Mouse (Mus musculus): Measurements from ENCODE around the gene Efnb3. TPM values are rescaled to one million over a fixed set of nuclear protein-coding genes. Genes with fewer than 3 reads are reported as not detected.

Gene Efnb3
- polyA plus RNA-seq, 1 experiment from 2014 or later: 90.1 TPM

GRCm38 (mm10) chr11:69581147-69581688 is 21.2 kb upstream of the Efnb3 start:
- H3K4me1 ChIP-seq (replicated peaks): peaks cover 37% of the 10 kb centered on the region
- no peaks in the 10 kb centered on the region for H3K36me3 ChIP-seq
- peak overlapping the region; percentile 85 for H3K4me3 ChIP-seq
- WGBS: under 1% methylated on average over 36 of the region's 36 CpGs
- H3K9ac ChIP-seq: peak overlapping the region; percentile 89
- no peaks in the 10 kb centered on the region for H3K27me3 ChIP-seq
- ATAC-seq (ENCODE audit: low FRiP score): peak; percentile 77
- H3K9me3 ChIP-seq: no peaks in the 10 kb centered on the region
- peak overlapping the region; percentile 81 for H3K4me2 ChIP-seq
- H3K27ac ChIP-seq: peak overlapping the region; percentile 93

DNA sequence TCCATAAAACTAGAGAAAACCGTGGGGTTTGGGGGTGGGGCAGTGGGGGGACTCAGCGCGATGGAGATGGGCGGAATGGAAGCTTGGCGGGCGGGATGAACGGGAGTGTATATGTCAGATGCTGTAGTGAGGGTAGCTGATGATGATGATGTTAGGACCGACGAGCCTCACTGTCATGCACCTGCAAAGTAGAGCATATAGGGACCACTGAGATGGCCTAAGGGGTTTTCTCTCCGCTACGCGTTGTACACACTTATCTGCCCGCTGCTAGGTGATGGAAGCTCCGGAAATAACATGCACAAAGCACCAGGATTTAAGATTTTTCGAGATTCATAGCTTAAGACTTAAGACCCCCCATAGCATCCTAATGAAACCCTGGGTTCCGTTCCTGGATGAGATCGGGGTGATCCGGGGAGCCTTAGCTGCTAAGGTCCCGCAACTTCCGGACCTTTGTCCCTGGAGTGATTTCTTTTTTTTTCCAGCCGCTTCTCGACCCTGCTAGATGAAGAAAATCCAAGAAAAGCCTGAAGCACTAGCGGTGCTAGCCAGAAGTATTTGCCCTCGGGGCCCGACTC is 20.7 kb upstream of the Efnb3 start:
- Histone ChIP-seq H3K9ac (peak overlapping the region; percentile 89), H3K36me3 (no peaks in the 10 kb centered on the region), H3K27ac (peak overlapping the region; percentile 93), H3K4me3 (peak overlapping the region; percentile 85), H3K4me1 (replicated peaks) (peaks cover 41% of the 10 kb centered on the region), H3K9me3 (no peaks in the 10 kb centered on the region), H3K4me2 (peak overlapping the region; percentile 81), H3K27me3 (no peaks in the 10 kb centered on the region)
- WGBS: under 1% methylated on average over 25 of the region's 25 CpGs
- peak; percentile 9 for ATAC-seq (ENCODE audit: low FRiP score)

DNA sequence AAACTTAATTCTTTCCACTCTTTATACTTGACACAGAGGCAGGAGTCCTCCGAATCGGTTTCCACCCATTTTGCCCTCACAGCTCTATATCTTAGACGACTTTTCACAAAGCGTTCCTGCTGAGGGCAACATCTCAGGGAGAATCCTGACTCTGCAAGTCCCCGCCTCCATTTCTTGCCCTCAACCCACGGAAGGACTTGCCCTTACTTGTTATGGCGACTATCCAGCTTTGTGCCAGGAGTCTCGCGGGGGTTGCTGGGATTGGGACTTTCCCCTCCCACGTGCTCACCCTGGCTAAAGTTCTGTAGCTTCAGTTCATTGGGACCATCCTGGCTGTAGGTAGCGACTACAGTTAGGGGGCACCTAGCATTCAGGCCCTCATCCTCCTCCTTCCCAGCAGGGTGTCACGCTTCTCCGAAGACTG is 20.1 kb upstream of the Efnb3 start, which contains the start of the genes Wrap53 and Trp53:
Gene Wrap53, minus strand, starts transcription at position 165 of the 424 bp plus-strand sequence.
Gene Trp53, plus strand, starts transcription at position 269 of the 424 bp plus-strand sequence.
- H3K36me3 ChIP-seq: no peaks in the 10 kb centered on the region
- peak within 1 kb of the TSS; percentile 85 for H3K4me3 ChIP-seq
- H3K4me1 ChIP-seq (replicated peaks): peaks cover 46% of the 10 kb centered on the region
- WGBS: under 1% methylated on average over 13 of the region's 13 CpGs
- H3K27ac ChIP-seq: peak within 1 kb of the TSS; percentile 93
- peak; percentile 57 for ATAC-seq (ENCODE audit: low FRiP score)
- H3K27me3 ChIP-seq: no peaks in the 10 kb centered on the region
- H3K4me2 ChIP-seq: peak within 1 kb of the TSS; percentile 91
- H3K9ac ChIP-seq: peak within 1 kb of the TSS; percentile 90
- H3K9me3 ChIP-seq: no peaks in the 10 kb centered on the region

DNA sequence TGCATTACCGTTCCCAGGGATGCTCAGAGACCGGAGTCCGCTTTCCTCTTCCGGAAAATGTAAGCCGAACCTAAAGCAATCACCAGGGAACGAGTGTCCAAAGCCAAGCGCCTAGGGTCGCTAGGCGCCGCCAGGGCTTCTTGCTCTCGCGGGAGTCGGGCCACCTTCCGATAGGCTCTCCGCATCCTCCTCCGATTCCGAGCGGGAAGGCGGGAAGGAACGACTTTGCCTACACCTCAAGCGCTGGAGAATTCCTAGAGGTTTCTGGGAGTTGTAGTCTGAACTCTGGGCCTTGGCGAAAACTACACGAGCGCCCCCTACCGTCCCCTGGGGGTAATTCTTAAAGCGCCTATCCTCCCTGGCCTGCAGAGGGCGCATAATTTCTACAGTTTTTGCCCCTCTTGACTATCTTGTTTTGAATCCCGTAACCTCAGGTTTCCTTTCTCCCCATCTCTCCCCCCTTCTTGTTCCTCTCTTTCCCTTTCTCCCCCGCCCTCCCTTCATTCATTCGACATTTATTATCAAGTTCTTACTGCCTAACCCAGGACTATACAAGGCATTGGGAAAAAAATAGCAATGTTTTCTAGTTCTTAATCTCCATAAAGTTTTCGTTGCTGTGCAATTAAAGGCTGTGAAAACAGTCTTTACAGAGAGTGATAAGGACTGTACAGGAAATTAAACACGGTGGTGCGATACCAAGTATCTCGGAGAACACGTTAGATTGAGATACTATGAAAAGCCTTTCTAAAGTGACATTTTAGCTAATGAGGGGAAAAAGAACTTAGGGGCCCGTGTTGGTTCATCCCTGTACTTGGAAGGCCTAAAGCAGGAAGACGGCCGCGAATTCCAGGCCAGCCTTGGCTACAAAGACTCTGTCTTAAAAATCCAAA is 19.4 kb upstream of the Efnb3 start:
- Histone ChIP-seq H3K9ac (peak overlapping the region; percentile 90), H3K27ac (peak overlapping the region; percentile 93), H3K36me3 (0 out of 2 replicates have a peak, but pooled peaks cover 6% of the 10 kb centered on the region), H3K9me3 (no peaks in the 10 kb centered on the region), H3K27me3 (no peaks in the 10 kb centered on the region), H3K4me2 (peak overlapping the region; percentile 91), H3K4me3 (peak overlapping the region; percentile 85), H3K4me1 (replicated peaks) (peaks cover 53% of the 10 kb centered on the region)
- peak; percentile 87 for ATAC-seq (ENCODE audit: low FRiP score)
- WGBS: 3% methylated on average over 39 of the region's 39 CpGs

GRCm38 (mm10) chr11:69578301-69578700 is 18.3 kb upstream of the Efnb3 start:
- Histone ChIP-seq H3K4me2 (peak overlapping the region; percentile 91), H3K27ac (no peak overlapping the region), H3K9ac (peak overlapping the region; percentile 90), H3K27me3 (no peaks in the 10 kb centered on the region), H3K4me3 (peak overlapping the region; percentile 85), H3K4me1 (replicated peaks) (peaks cover 53% of the 10 kb centered on the region), H3K36me3 (0 out of 2 replicates have a peak, but pooled peaks cover 12% of the 10 kb centered on the region), H3K9me3 (no peaks in the 10 kb centered on the region)
- WGBS: 14% methylated on average over 15 of the region's 15 CpGs
- ATAC-seq (ENCODE audit: low FRiP score): no peak

DNA sequence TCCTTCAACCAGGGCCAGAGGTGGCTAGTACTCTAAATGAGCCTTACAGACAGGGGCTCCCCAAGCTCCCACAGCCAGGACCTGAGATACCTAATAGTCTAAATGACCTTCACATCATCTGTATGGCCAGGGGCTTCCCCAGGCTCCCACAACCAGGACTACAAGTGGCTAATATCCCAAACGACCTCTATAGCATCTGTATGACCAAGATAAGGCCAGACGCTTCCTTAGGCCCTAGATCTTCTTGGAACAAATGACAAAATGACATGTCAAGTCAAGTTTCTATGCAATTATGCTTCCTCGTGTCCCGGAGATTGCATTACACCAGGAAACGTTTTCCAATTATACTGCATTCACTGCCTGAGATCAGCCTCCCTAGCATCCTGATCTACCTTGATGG is 16.3 kb upstream of the Efnb3 start:
- Histone ChIP-seq H3K4me2 (no peak overlapping the region), H3K4me1 (replicated peaks) (peaks cover 41% of the 10 kb centered on the region), H3K9ac (no peak overlapping the region), H3K9me3 (no peaks in the 10 kb centered on the region), H3K4me3 (no peak overlapping the region), H3K36me3 (peaks cover 30% of the 10 kb centered on the region), H3K27ac (no peak overlapping the region), H3K27me3 (no peaks in the 10 kb centered on the region)
- WGBS: 80% methylated on average over 5 of the region's 5 CpGs
- ATAC-seq (ENCODE audit: low FRiP score): no peak

- no peaks in the 10 kb centered on the region for H3K9me3 ChIP-seq
- peaks cover 40% of the 10 kb centered on the region for H3K36me3 ChIP-seq
- no peak overlapping the region for H3K4me3 ChIP-seq
- no peak overlapping the region for H3K9ac ChIP-seq
- no peaks in the 10 kb centered on the region for H3K27me3 ChIP-seq
- H3K27ac ChIP-seq: no peak overlapping the region
- 63% methylated on average over 3 of the region's 3 CpGs for whole genome bisulfite sequencing
- H3K4me2 ChIP-seq: no peak overlapping the region
- no peak for ATAC-seq (ENCODE audit: low FRiP score)
- H3K4me1 ChIP-seq (replicated peaks): peaks cover 41% of the 10 kb centered on the region
Measured at GRCm38 (mm10) chr11:69575220-69575619, 15.2 kb upstream of the Efnb3 start.

DNA sequence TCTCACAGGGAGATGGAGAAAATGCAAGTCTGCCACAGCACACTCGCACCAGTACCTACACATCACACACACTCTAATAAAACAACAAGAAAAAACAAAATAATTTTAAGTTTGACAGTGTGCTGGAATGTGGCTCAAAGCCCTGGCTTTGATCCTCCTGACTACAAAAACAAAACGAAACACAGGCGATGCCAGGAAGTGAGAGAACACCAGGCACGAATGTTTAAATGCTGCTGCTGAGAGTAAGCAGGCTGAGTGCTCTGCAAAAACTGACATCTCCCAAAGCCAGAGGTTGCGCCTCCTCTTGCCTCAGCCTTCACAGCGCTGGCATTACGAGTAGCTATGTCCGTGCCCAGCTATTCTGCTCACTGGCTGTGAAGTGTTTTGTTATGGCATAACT is 5.1 kb upstream of the Efnb3 start:
- WGBS: 83% methylated on average over 8 of the region's 8 CpGs
- Histone ChIP-seq H3K9ac (no peak overlapping the region), H3K27me3 (no peaks in the 10 kb centered on the region), H3K4me3 (no peak overlapping the region), H3K27ac (no peak overlapping the region), H3K36me3 (peaks cover 54% of the 10 kb centered on the region), H3K4me1 (replicated peaks) (peaks cover 20% of the 10 kb centered on the region), H3K9me3 (no peaks in the 10 kb centered on the region), H3K4me2 (no peak overlapping the region)
- ATAC-seq (ENCODE audit: low FRiP score): no peak

DNA sequence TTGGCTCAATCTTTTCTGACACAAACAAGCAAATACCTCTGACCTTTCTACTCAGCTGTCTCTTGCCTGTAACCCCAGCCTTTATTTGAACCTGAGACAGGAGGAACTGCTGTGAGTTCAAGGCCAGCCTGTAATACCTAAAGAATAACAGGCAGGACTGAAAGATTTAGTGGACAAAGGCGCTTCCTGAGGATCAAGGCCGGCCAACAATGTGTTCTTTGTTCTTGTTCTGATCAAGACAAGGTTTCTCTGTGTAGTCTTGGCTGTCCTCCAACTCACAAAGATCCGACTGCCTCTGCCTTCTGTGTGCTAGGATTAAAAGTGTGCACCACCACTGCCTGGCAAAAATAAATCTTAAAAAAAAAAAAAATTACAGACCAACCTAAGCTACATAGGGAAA is 4.4 kb upstream of the Efnb3 start:
- Histone ChIP-seq H3K4me3 (no peak overlapping the region), H3K9ac (no peak overlapping the region), H3K27me3 (no peaks in the 10 kb centered on the region), H3K27ac (no peak overlapping the region), H3K36me3 (peaks cover 48% of the 10 kb centered on the region), H3K4me1 (replicated peaks) (peaks cover 24% of the 10 kb centered on the region), H3K9me3 (no peaks in the 10 kb centered on the region), H3K4me2 (no peak overlapping the region)
- WGBS: 54% methylated on average over 3 of the region's 3 CpGs
- ATAC-seq (ENCODE audit: low FRiP score): no peak

GRCm38 (mm10) chr11:69563373-69563772 is 3.4 kb upstream of the Efnb3 start:
- H3K4me1 ChIP-seq (replicated peaks): peaks cover 34% of the 10 kb centered on the region
- no peaks in the 10 kb centered on the region for H3K27me3 ChIP-seq
- no peak for ATAC-seq (ENCODE audit: low FRiP score)

DNA sequence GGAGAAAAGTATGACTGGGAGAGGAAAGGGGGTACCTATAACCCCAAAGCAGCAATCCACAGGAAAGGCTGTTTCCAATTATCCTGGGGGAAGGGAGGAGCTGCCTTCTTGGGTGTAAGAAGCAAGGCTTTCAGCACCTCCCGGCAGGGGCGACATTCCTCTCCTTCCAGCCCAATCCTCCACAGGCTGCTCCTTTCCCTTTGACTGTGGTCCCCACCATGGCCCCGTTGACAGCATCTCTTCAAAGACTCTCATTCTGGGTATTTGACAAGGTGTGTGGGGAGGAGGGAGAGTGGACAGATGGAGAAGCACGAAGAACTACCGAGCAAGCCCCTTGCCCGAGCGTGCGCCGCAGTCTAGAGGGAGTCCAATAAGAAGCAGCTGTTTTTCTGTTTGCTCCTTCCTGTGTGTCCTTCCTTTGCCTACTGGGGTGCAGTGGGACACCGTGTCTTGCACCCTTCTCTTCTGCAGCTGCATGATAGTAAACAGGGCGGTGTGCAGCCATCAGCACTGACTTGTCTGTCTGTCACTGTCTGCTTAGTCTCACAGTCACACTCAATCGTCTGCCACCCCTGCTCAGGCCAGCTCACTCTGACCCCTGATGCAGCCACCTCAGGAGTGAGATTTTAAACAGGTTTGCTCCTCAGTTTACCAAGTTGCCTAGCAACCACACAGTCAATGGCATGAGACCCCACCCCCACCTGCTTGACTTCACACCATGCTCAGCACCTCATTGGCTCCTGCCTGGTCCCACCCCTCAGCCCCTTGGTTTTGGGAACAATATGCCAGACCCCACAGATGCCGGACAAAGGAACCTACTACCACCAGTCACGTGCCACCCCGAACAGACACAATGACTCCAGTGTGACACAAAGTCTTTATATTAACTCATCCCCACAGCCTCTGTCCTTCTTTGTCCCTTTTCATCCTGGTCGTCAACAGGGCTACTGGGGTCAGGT is 1.2 kb upstream of the Efnb3 start:
- Histone ChIP-seq H3K4me2 (peak overlapping the region; percentile 97), H3K4me1 (replicated peaks) (peaks cover 56% of the 10 kb centered on the region), H3K36me3 (peaks cover 44% of the 10 kb centered on the region), H3K9me3 (no peaks in the 10 kb centered on the region), H3K9ac (peak overlapping the region; percentile 98), H3K27me3 (no peaks in the 10 kb centered on the region), H3K4me3 (peak overlapping the region; percentile 90), H3K27ac (peak overlapping the region; percentile 91)
- WGBS: 7% methylated on average over 16 of the region's 16 CpGs
- 0 out of 2 replicates have a peak, but pooled peaks have one; percentile 25 for ATAC-seq (ENCODE audit: low FRiP score)

More at GRCm38 (mm10) chr11:69563373-69563772, 3.4 kb upstream of the Efnb3 start:
- Histone ChIP-seq H3K9me3 (no peaks in the 10 kb centered on the region), H3K9ac (no peak overlapping the region), H3K36me3 (peaks cover 48% of the 10 kb centered on the region), H3K4me3 (no peak overlapping the region), H3K27ac (no peak overlapping the region), H3K4me2 (no peak overlapping the region)
- 84% methylated on average over 13 of the region's 13 CpGs for WGBS

Data from hindbrain, embryonic 13.5 days (tissue).